Mouse (Mus musculus) right cerebral cortex, adult 18-20 months (tissue): ENCODE measurements around the gene Itpka.

Experiments used
- DNase-seq: peaks from one replicate; pipeline ENCODE4 v3.0.0; 2022; ENCODE audit warnings: mixed read lengths

Gene Itpka

GRCm38 (mm10) chr2:119758101-119758843 lies 16.1 kb downstream of the Itpka start:
- DNase-seq, result peak; percentile 39

- DNase-seq, result no peak
These were observed 17.0 kb downstream of the Itpka start for GRCm38 (mm10) chr2:119758844-119759835.

- no peak for DNase-seq
These were observed 18.1 kb downstream of the Itpka start, which contains the start of gene Ltk for GRCm38 (mm10) chr2:119760251-119760650. Gene Ltk, minus strand, starts transcription at chr2:119760431.

GRCm38 (mm10) chr2:119762276-119762675 lies 20.1 kb downstream of the Itpka start:
- no peak for DNase-seq

- no peak for DNase-seq
These were observed 21.8 kb downstream of the Itpka start for GRCm38 (mm10) chr2:119763924-119764323.

- DNase-seq, result no peak
These were observed 25.1 kb downstream of the Itpka start for GRCm38 (mm10) chr2:119767246-119767645.

- DNase-seq, result peak; percentile 87
These were observed 45.2 kb downstream of the Itpka start, which contains the start of gene Rpap1 for GRCm38 (mm10) chr2:119787206-119787883. Gene Rpap1, minus strand, starts transcription at chr2:119787537.

GRCm38 (mm10) chr2:119789996-119790395 lies 47.9 kb downstream of the Itpka start:
- no peak for DNase-seq

GRCm38 (mm10) chr2:119797279-119797783 lies 55.2 kb downstream of the Itpka start, which contains the start of gene Tyro3:
Gene Tyro3, plus strand, starts transcription at chr2:119797733.
- peak; percentile 79 for DNase-seq

GRCm38 (mm10) chr2:119798246-119798927 lies 56.2 kb downstream of the Itpka start:
- no peak for DNase-seq

GRCm38 (mm10) chr2:119799181-119799960 lies 57.2 kb downstream of the Itpka start:
- DNase-seq, result no peak

- no peak for DNase-seq
These were observed 57.9 kb downstream of the Itpka start for GRCm38 (mm10) chr2:119799961-119800550.
